Mouse (Mus musculus) thymus, adult 2 months (tissue): ENCODE results near the gene Chmp1a.

ENCODE experiments used
- CTCF ChIP-seq: fragments of 200-500 bp; IDR thresholded peaks from 2 replicates; pipeline ENCODE4 v1.5.1; 2012; ENCODE audit warnings: mild to moderate bottlenecking, control low read depth, low read length, moderate library complexity, borderline replicate concordance; ENCODE audit not compliant: control insufficient read depth, poor library complexity, insufficient read depth; ENCODE audit errors: extremely low read depth
- POLR2A ChIP-seq: fragments of 200-500 bp; IDR thresholded peaks from 2 replicates; pipeline ENCODE4 v1.6.1; 2012; ENCODE audit warnings: mild to moderate bottlenecking, low read length, control low read depth, moderate library complexity; ENCODE audit not compliant: control insufficient read depth, poor library complexity, insufficient read depth; ENCODE audit errors: extremely low read depth

DNA sequence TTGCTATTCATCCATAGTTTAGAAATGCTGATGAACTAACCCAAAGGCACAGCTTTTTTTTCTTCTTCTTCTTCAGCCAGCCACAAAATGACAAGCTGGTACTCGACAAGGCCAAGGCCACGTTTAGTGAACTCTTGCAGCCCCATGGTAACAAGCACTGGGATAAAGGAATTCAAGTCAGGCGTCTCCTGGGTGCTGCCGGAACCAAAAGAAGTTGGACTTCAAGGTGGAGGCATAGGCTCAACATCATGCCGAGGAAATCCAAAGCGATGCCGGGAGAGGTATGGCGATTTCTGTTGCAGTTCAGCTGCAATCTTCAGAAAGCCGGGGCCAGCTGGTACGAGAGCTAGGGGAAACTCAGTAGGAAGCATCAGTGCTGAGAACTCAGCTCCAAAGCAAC lies 26.8 kb upstream of the Chmp1a start:
- TF ChIP-seq CTCF = no peak
- TF ChIP-seq POLR2A = no peak
